ENCODE assay signal across 8 mouse cellular contexts in the genomic region with DNA sequence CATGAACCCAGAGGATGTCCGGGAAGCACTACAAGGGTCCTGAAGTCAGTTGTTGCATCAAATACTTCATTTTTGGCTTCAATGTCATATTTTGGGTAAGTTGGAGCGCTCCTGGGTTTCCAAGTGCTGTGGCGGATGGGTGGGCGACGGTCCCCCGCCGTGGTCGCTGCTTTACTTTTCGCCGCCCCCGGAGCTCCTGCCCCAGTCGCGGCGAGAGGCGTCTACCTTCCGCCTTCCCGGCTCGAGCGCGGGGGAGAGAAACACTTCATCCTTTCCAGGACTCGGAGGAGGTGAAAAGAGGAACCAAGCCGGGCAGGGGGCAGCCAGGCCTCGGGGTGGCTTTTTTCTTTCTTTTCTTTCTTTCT. TPM values are rescaled to one million over a fixed set of nuclear protein-coding genes. Genes with fewer than 3 reads are reported as not detected.
A peak's percentile ranks its signal among the peaks of the same experiment; 100 is the strongest.
DNase-seq lines count a peak whose midpoint lies in the region; ATAC-seq lines count a peak whose summit lies in the region.

No protein-coding gene starts in this region.

- ATAC-seq in megakaryocyte progenitor cell, adult 5-6 weeks (replicated peaks; ENCODE audit: poor library complexity), result peak; percentile 46

- DNase-seq in left cerebral cortex, postnatal 4 days, result peak; percentile 32
- no peak for DNase-seq in left cerebral cortex, postnatal 14 days (ENCODE audit: low spot score in 2 of 2)
- peak; percentile 36 for DNase-seq in brain, adult 2 months (ENCODE audit: low read depth, low spot score)
- DNase-seq in heart, adult 18-20 months, result peak; percentile 29 to 57
- peak; percentile 55 for DNase-seq in kidney, postnatal 10 days
- DNase-seq in thymus, adult 18-20 months, result peak; percentile 45
- DNase-seq in left cerebral cortex, adult 11 months (ENCODE audit: low spot score), result no peak

- intact Hi-C loops in left cerebral cortex, postnatal 4 days (cut with DNase I), result loop anchor here (5.0 to 10.0 kb wide), 4 partner anchors 122 to 332 kb away; a partner anchor contains a TSS
- intact Hi-C loops in left cerebral cortex, postnatal 14 days (cut with DNase I), result loop anchor here (2.0 to 10.0 kb wide), 4 partner anchors 60 to 452 kb away; a partner anchor contains a TSS

RNA-seq across cellular contexts. Expression of a gene that starts 0.6 kb away (rescaled TPM):
- total RNA-seq in left cerebral cortex, postnatal 4 days (2021), result 100 to 1,000 TPM; 191 to 200 TPM
- total RNA-seq in left cerebral cortex, postnatal 14 days (2021), result 100 to 1,000 TPM; 215 to 238 TPM
- 1 to 10 TPM; 6.4 to 6.9 TPM for total RNA-seq in heart, adult 18-20 months (2021)
- total RNA-seq in megakaryocyte progenitor cell, adult 5-6 weeks (2015), result 26.5 and 33.7 TPM in 2 replicates
- total RNA-seq in megakaryocyte progenitor cell, adult 5-6 weeks (2017), result 39.0 and 40.5 TPM in 2 replicates

Comparison
In these comparisons a context has a peak if more than half of its experiments do, and no peak if none do; other contexts are left out.
1. DNase-seq: peak in left cerebral cortex, postnatal 4 days (single experiment), brain, adult 2 months (single experiment), heart, adult 18-20 months (2 of 2), kidney, postnatal 10 days (single experiment) and thymus, adult 18-20 months (2 of 2); none in left cerebral cortex, postnatal 14 days (0 of 2) and left cerebral cortex, adult 11 months (single experiment).
2. RNA of a gene that starts 0.6 kb away (total RNA-seq): 215 to 238 TPM in left cerebral cortex, postnatal 14 days and 191 to 200 TPM in left cerebral cortex, postnatal 4 days; 26.5 to 40.5 TPM in megakaryocyte progenitor cell, adult 5-6 weeks and 6.4 to 6.9 TPM in heart, adult 18-20 months; every median in the first group is over 4 times any median in the second.